21 mouse cellular contexts compared by ENCODE assay signal in genomic region chr2:165149741-165150140, GRCm38 (mm10). TPM values are rescaled to one million over a fixed set of nuclear protein-coding genes. Genes with fewer than 3 reads are reported as not detected.
"Had no signal": no experiment of that assay in that cellular context is flagged by ENCODE, and none has a peak within 500 bp of the region (broad histone marks: within the 10 kb centered on the region; RNA-seq: fewer than 3 reads in every experiment).

No protein-coding gene starts in this region.

- DNase-seq: kidney, adult 8-10 months; kidney, postnatal 10 days; kidney, postnatal 4 days; liver; liver, embryonic 13.5 days; liver, postnatal 0 days; lung, postnatal 14 days; midbrain, embryonic 14.5 days; right cerebral cortex, postnatal 4 days; spleen, adult 18-20 months; thymus, adult 18-20 months; thymus, postnatal 14 days had no signal

- H3K9ac ChIP-seq: limb, embryonic 12.5 days; liver, embryonic 13.5 days; liver, postnatal 0 days; lung, embryonic 15.5 days; neural tube, embryonic 13.5 days had no signal

- H3K9me3 ChIP-seq: limb, embryonic 12.5 days; liver, embryonic 13.5 days; lung, embryonic 15.5 days; neural tube, embryonic 13.5 days had no signal

- H3K27ac ChIP-seq: layer of hippocampus, adult 2 months; limb, embryonic 12.5 days; liver, embryonic 13.5 days; lung, embryonic 15.5 days; macrophage; neural tube, embryonic 13.5 days had no signal

- ATAC-seq: liver, postnatal 0 days had no signal

- H3K4me2 ChIP-seq: limb, embryonic 12.5 days; liver, embryonic 13.5 days; lung, embryonic 15.5 days; neural tube, embryonic 13.5 days had no signal

- H3K36me3 ChIP-seq: limb, embryonic 12.5 days; liver, embryonic 13.5 days; lung, embryonic 15.5 days; neural tube, embryonic 13.5 days had no signal

- H3K4me3 ChIP-seq: layer of hippocampus, adult 2 months; limb, embryonic 12.5 days; liver, embryonic 13.5 days; lung, embryonic 15.5 days; megakaryocyte, embryonic 14.5 days; neural tube, embryonic 13.5 days had no signal

- H3K4me1 ChIP-seq: liver, embryonic 13.5 days; lung, embryonic 15.5 days; megakaryocyte, embryonic 14.5 days had no signal

RNA-seq across cellular contexts. Expression of gene 1700025C18Rik, which starts 59.2 kb away (rescaled TPM):
- total RNA-seq: layer of hippocampus, adult 2 months; layer of hippocampus, postnatal 10 days; left cerebral cortex, postnatal 36 days had no signal
- polyA plus RNA-seq: limb, embryonic 12.5 days; liver, embryonic 13.5 days; liver, postnatal 0 days; lung, embryonic 15.5 days; macrophage; midbrain, embryonic 14.5 days; neural tube, embryonic 13.5 days; stomach, embryonic 14.5 days had no signal
